Mouse (Mus musculus) layer of hippocampus, postnatal 25 days (tissue): ENCODE results near the gene Ggt6. TPM values are rescaled to one million over a fixed set of nuclear protein-coding genes. Genes with fewer than 3 reads are reported as not detected.

Source experiments
- DNase-seq, 2 experiments: peaks; one replicate each; pipeline ENCODE4 v3.0.0; 2022; ENCODE audit warnings: mixed read lengths in 2 of 2, low spot score in 1 of 2; ENCODE audit errors: extremely low spot score in 1 of 2
- microRNA-seq, 2 experiments: library from miRNA; unstranded; fragments of <30 nt; microRNA quantifications; one replicate each; pipeline ENCODE4 v1.2.0; 2021
- total RNA-seq, 2 experiments: library from RNA; stranded (reverse); gene quantifications; 2 replicates each; pipeline ENCODE4 v1.2.3; 2021

Gene Ggt6
- total RNA-seq, 2 experiments from 2014 or later = 0.20 TPM; not detected in 1

GRCm38 (mm10) chr11:72469217-72469616 lies 33.9 kb downstream of the Ggt6 start:
- peak in 1 of 2 experiments; percentile 47 for DNase-seq

DNA sequence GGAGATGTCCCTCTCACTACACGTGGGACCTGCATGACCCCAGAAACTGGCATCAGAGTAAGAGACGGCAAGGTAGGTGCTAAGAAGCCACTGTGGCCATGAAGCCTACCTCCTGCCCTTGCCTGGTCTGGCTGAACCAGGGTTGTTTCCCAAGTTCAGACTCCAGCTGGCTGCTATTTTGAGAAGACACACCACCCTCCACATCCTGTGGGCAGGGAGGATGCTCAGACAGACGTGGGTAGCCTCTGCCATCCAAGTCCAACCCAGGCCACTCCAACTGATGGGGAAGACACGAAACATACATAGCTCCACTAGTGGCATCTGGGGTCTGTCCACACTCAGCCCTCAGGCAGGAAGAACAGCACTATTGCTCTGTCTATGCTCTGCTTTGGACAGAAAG lies 34.7 kb downstream of the Ggt6 start:
- no peak for DNase-seq

DNA sequence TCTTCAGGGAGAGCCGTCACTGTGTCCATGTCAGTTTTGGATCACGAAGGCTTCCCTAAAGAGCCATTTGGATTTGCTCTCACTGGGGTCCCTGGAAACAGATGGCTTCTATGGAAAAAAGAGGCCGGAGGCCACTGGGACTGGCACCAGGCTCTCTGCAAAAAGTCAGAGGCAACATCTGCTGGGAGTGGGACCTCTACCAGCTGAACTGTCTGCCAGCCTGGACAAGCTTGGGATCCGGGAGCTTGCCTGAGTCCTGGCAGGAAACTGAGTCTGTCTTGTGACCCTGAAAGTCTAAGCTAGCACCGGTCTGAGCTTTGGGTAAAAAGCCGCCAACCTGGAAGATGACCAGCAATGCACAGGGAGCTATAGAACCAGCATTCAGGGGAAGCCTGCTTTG lies 36.1 kb downstream of the Ggt6 start:
- DNase-seq = no peak

DNA sequence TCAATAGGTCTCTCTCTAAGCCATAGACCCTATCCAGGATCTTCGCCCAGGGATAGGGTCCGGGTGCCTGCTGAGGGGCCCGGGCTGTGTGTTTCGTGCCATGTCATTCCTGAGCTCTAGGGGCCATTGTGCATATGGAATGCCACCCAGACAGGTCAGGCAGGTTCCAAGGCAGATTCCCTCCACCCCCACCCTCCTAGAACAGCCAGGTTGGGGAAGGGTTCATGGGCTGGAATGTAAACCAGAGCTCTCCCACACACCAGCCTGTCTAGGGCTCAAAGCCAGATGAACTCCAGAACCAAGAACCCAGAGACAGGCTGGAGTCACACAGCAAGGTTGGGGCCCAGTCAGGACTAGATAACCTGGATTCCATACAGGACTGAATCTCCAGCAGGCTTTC lies 38.2 kb downstream of the Ggt6 start:
- no peak for DNase-seq

DNA sequence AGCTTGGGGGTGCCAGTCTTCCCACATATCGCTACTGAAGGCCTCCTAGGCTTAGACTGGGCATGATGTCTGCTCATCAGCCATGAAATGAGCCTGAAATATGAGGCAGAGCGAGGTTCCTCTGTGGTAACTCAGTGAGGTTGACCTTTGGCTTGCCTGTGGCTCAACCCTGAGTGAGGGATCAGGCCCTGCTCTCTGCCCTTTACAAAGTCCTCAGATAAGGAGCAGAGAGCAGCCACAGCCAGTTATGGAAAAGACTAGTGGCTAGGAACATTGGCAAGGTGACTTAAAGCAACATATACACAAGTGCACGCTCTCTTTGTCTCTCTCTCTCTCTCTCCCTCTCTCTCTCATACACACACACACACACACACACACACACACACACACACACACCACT lies 39.6 kb downstream of the Ggt6 start:
- no peak for DNase-seq

GRCm38 (mm10) chr11:72475408-72475807 lies 40.1 kb downstream of the Ggt6 start:
- no peak for DNase-seq

GRCm38 (mm10) chr11:72476074-72476625 lies 40.8 kb downstream of the Ggt6 start:
- no peak for DNase-seq

DNA sequence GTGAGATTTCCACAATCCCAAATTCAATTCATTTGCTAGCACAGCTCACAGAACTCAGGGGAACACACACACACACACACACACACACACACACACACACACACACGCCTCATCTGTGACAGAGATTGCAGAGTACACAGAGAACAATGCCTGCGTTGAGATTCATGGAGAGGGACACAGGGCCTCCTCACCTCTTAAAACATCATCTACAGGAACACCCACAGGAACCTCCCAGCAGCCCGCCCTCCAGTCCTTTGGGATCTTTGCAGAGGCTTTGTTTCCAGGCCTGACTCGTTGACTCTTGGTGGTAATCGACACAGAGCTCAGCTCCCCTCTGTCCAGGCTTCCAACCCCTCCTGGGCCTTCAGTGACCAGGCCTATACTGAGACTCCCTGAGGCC lies 41.9 kb downstream of the Ggt6 start:
- DNase-seq = no peak

- DNase-seq = no peak
Measured at GRCm38 (mm10) chr11:72477653-72478052, 42.3 kb downstream of the Ggt6 start.

DNA sequence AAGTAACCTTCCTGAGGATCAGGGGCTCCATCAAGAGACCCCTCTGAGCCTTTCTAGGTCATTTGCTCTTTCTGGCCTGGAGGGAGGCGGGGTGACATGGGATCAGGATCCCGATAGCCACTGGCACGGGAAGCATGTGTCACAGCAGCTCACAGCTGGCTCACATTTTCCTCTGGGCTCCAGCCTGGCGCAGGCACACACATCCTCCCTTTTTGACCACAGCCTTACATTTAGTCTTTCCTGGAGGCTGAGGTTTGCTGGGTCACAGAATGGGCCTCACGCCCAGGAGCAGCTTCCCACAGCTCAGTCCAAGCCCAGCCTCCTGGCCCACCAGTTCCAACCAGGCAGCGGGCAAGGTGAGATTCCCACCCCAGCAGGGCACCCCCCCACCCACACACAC lies 42.9 kb downstream of the Ggt6 start:
- no peak for DNase-seq

DNA sequence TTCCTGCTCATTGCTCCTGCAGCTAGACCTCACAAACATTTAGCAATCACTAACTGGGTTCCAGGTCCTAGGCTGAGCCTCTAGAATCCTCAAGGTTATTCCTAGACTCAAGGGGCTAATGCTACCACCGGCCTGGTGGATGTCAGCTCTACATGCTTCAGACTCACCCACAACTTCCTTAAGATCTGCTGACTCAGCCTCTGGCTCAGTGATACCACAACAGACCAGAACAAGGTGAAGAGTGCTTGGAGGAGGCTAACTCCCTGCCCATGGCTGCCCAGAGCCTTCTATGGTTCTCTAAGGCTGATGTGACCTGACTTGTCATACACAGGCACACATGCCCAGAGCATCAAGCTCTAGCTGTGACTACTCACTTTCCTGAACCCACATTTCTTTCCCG lies 44.2 kb downstream of the Ggt6 start:
- DNase-seq = no peak

DNA sequence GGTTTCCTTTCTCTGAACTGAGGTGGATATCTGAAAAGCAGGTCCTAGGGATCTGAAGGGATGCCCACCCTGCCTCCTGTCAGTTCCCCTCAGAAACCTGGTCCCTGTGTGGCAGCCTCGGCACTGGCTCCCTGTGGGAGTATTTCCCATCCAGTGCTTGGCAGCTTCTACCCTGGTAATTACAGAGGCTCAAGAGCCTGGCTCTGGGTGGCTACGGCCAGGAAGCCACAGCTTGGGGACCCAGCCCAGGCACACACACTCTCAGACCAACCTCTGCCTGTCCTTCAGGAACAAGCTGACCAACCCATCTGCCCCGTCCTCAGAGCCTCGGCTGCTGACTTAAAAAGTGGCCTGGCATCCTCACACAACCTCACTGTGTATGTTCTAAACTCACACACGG lies 46.0 kb downstream of the Ggt6 start:
- no peak for DNase-seq

- DNase-seq = no peak
Measured at GRCm38 (mm10) chr11:72481952-72482351, 46.6 kb downstream of the Ggt6 start.

GRCm38 (mm10) chr11:72484549-72484948 lies 49.2 kb downstream of the Ggt6 start:
- DNase-seq = no peak

- DNase-seq = no peak
Measured at GRCm38 (mm10) chr11:72485157-72485556, 49.8 kb downstream of the Ggt6 start.

- DNase-seq = no peak
Measured at GRCm38 (mm10) chr11:72485960-72486359, 50.6 kb downstream of the Ggt6 start.

- no peak for DNase-seq
Measured at GRCm38 (mm10) chr11:72487171-72487570, 51.8 kb downstream of the Ggt6 start.

- no peak for DNase-seq
Measured at GRCm38 (mm10) chr11:72487739-72488138, 52.4 kb downstream of the Ggt6 start.

Small RNA genes within 50 kb of the gene (microRNA-seq; reads per million reads assigned to microRNA genes)
- 0 reads per million in 2 experiments for gene Mir6338

Other genes with a start within 250 kb of the Ggt6 start
- 10 to 100 TPM in 1 of 2 experiments, 1 to 10 TPM in 1; 8.2 to 12.9 TPM for gene Gm43951, start 228.7 kb upstream of the Ggt6 start, total RNA-seq
- 10 to 100 TPM; 21.1 to 27.1 TPM for gene 4933427D14Rik, start 228.1 kb upstream of the Ggt6 start, total RNA-seq
- 10 to 100 TPM; 31.8 to 36.8 TPM for gene Txndc17, start 228.0 kb upstream of the Ggt6 start, total RNA-seq
- 10 to 100 TPM; 14.5 to 16.4 TPM for gene Med31, start 219.9 kb upstream of the Ggt6 start, total RNA-seq
- 10 to 100 TPM in 1 of 2 experiments, 1 to 10 TPM in 1; 9.9 to 12.2 TPM for gene Slc13a5, start 168.3 kb upstream of the Ggt6 start, total RNA-seq
- gene Xaf1, start 133.9 kb upstream of the Ggt6 start, total RNA-seq = 1 to 10 TPM; 2.4 to 3.3 TPM
- not detected for gene Fbxo39, start 121.1 kb upstream of the Ggt6 start, total RNA-seq
- 1 to 10 TPM; 2.7 to 3.1 TPM for gene Tekt1, start 73.1 kb upstream of the Ggt6 start, total RNA-seq
- 1 to 10 TPM; 2.0 to 3.0 TPM for gene Smtnl2, start 23.8 kb upstream of the Ggt6 start, total RNA-seq
- 10 to 100 TPM; 48.3 to 54.0 TPM for gene Mybbp1a, start 5.8 kb downstream of the Ggt6 start, total RNA-seq
- 10 to 100 TPM; 95.8 to 97.0 TPM for gene Spns2, start 54.4 kb downstream of the Ggt6 start, total RNA-seq
- under 1 TPM; 0.15 to 0.28 TPM for gene Spns3, start 115.0 kb downstream of the Ggt6 start, total RNA-seq
- 10 to 100 TPM; 45.6 to 49.2 TPM for gene Ube2g1, start 171.8 kb downstream of the Ggt6 start, total RNA-seq